Mouse (Mus musculus) myocyte (in vitro differentiated cells): ENCODE results near the gene Upp2.

Experiments
- CEBPB ChIP-seq: IDR thresholded peaks from 2 replicates; pipeline ENCODE4 v1.6.1; 2011; ENCODE audit warnings: mild to moderate bottlenecking, moderate library complexity; ENCODE audit not compliant: poor library complexity, insufficient read depth, severe bottlenecking
- E2F4 ChIP-seq: IDR thresholded peaks from one replicate; pipeline ENCODE4 v1.6.1; 2011; ENCODE audit warnings: mild to moderate bottlenecking, control low read depth, moderate library complexity; ENCODE audit not compliant: insufficient read depth
- MAX ChIP-seq: IDR thresholded peaks from one replicate; pipeline ENCODE4 v1.6.1; 2011; ENCODE audit warnings: low read depth, mild to moderate bottlenecking, control low read depth
- MYOD1 ChIP-seq, 3 experiments: IDR thresholded peaks; one replicate each; pipeline ENCODE4 v1.6.1; 2011; ENCODE audit warnings: control low read depth in 2 of 3, low read depth in 2 of 3, mild to moderate bottlenecking in 2 of 3, moderate library complexity in 1 of 3; ENCODE audit not compliant: insufficient read length in 2 of 3, control insufficient read depth in 1 of 3
- MYOG ChIP-seq, 3 experiments: IDR thresholded peaks; one replicate each; pipeline ENCODE4 v1.6.1; 2011; ENCODE audit warnings: control low read depth in 2 of 3, low read depth in 2 of 3, mild to moderate bottlenecking in 2 of 3; ENCODE audit not compliant: insufficient read length in 2 of 3, control insufficient read depth in 1 of 3, insufficient read depth in 1 of 3
- POLR2A ChIP-seq: IDR thresholded peaks from one replicate; pipeline ENCODE4 v1.6.1; 2011; ENCODE audit warnings: low read depth, mild to moderate bottlenecking, control low read depth, moderate library complexity; ENCODE audit not compliant: insufficient read length
- POLR2AphosphoS2 ChIP-seq: IDR thresholded peaks from one replicate; pipeline ENCODE4 v1.6.1; 2011; ENCODE audit warnings: low read depth, control low read depth; ENCODE audit not compliant: insufficient read length
- REST ChIP-seq: IDR thresholded peaks from one replicate; pipeline ENCODE4 v1.6.1; 2011; ENCODE audit warnings: mild to moderate bottlenecking, control low read depth, moderate library complexity; ENCODE audit not compliant: insufficient read depth, insufficient read length
- TCF12 ChIP-seq: IDR thresholded peaks from one replicate; pipeline ENCODE4 v1.6.1; 2011; ENCODE audit warnings: mild to moderate bottlenecking, control low read depth; ENCODE audit not compliant: poor library complexity, insufficient read depth, severe bottlenecking
- TCF3 ChIP-seq: IDR thresholded peaks from one replicate; pipeline ENCODE4 v1.6.1; 2011; ENCODE audit warnings: low read depth, control low read depth; ENCODE audit not compliant: insufficient read length
- USF1 ChIP-seq: IDR thresholded peaks from one replicate; pipeline ENCODE4 v1.6.1; 2011; ENCODE audit warnings: low read depth, mild to moderate bottlenecking, control low read depth, moderate library complexity

GRCm38 (mm10) chr2:58629440-58629839 lies 62.3 kb downstream of the Upp2 start:
- no peak for TF ChIP-seq POLR2A
- TF ChIP-seq POLR2AphosphoS2, result no peak
- no peak for TF ChIP-seq USF1
- TF ChIP-seq E2F4, result no peak
- TF ChIP-seq MAX, result no peak
- no peak for TF ChIP-seq TCF12
- no peak for TF ChIP-seq MYOD1 (IDR thresholded peaks at IDR 0.05; ENCODE audit: control insufficient read depth in 1 of 3, insufficient read length in 2 of 3, low read depth in 2 of 3)
- no peak for TF ChIP-seq REST
- no peak for TF ChIP-seq MYOG (IDR thresholded peaks at IDR 0.05; ENCODE audit: control insufficient read depth in 1 of 3, insufficient read depth in 1 of 3, insufficient read length in 2 of 3, low read depth in 2 of 3)
- TF ChIP-seq TCF3, result no peak
- TF ChIP-seq CEBPB, result no peak
